ENCODE assay signal across 13 mouse cellular contexts in the genomic region with DNA sequence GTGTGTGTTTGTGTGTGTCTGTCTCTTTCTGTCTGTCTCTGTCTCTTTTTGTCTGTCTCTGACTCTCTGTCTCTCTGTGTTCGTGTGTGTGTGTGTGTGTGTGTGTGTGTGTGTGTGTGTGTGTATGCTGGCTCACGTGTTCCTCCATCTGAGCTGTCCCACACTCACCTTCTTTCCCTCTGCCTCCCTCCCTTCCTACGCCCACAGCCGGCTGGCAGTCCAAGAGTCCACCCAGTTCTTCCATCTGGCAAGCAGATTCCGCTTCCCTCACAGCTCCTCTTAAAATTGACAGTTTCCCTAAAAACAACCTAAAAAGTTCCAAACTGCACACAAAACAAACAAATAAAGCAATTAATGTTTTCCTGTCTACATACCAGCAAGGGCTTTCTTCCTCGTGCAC. TPM values are rescaled to one million over a fixed set of nuclear protein-coding genes. Genes with fewer than 3 reads are reported as not detected.
DNase-seq lines count a peak whose midpoint lies in the region; ATAC-seq and TF ChIP-seq lines count a peak whose summit lies in the region.
"Had no signal": no experiment of that assay in that cellular context is flagged by ENCODE, and none has a peak within 500 bp of the region (broad histone marks: within the 10 kb centered on the region; RNA-seq: fewer than 3 reads in every experiment).

No protein-coding gene starts in this region.

- no peak for ATAC-seq in liver, postnatal 0 days
- ATAC-seq: hindbrain, postnatal 0 days had no signal

- H3K27ac ChIP-seq in liver, adult 2 months (replicated peaks; ENCODE audit: insufficient read depth, low read depth, low read length): no peak overlapping the region
- H3K27ac ChIP-seq in liver, postnatal 0 days (ENCODE audit: low read depth): no peak overlapping the region
- H3K27ac ChIP-seq in hindbrain, embryonic 10.5 days: no peak overlapping the region
- H3K27ac ChIP-seq: hindbrain, postnatal 0 days; macrophage had no signal

- no peaks in the 10 kb centered on the region for H3K27me3 ChIP-seq in liver, adult 2 months (ENCODE audit: control insufficient read depth, insufficient read depth, low read length)
- H3K27me3 ChIP-seq in liver, postnatal 0 days (ENCODE audit: insufficient read depth, low read length): no peaks in the 10 kb centered on the region
- no peaks in the 10 kb centered on the region for H3K27me3 ChIP-seq in hindbrain, embryonic 10.5 days (ENCODE audit: insufficient read depth, poor library complexity, severe bottlenecking)
- H3K27me3 ChIP-seq: heart, embryonic 13.5 days had no signal

- TF ChIP-seq EP300 in liver, postnatal 0 days (IDR thresholded peaks at IDR 0.05; ENCODE audit: low read depth): no peak

- peak; percentile 66 for DNase-seq in liver, adult 2 months (ENCODE audit: extremely low read depth, low read depth, low spot score)
- no peak for DNase-seq in liver, postnatal 0 days
- DNase-seq in layer of hippocampus, adult 11-12 months (ENCODE audit: low spot score): peak; percentile 54
- peak; percentile 33 to 73 for DNase-seq in left cerebral cortex, adult 9 months (ENCODE audit: low spot score in 2 of 2)
- peak; percentile 85 for DNase-seq in telencephalon, adult 2 months (ENCODE audit: low read depth, low spot score)
- no peak for DNase-seq in testis, postnatal 14 days (ENCODE audit: low spot score)
- DNase-seq in ovary, postnatal 36 days (ENCODE audit: low spot score): no peak
- no peak for DNase-seq in hindbrain, embryonic 10.5 days (ENCODE audit: low spot score)
- DNase-seq: adrenal gland, adult 2 months had no signal

- no peak overlapping the region for H3K4me3 ChIP-seq in liver, adult 2 months (ENCODE audit: insufficient read depth, low read depth, low read length)
- H3K4me3 ChIP-seq in liver, postnatal 0 days (ENCODE audit: low read depth, low read length): no peak overlapping the region
- no peak overlapping the region for H3K4me3 ChIP-seq in hindbrain, embryonic 10.5 days
- H3K4me3 ChIP-seq: heart, embryonic 13.5 days had no signal

- 26% methylated on average over 6 of the region's 6 CpGs for WGBS in liver, adult 2 months
- WGBS in liver, postnatal 0 days (ENCODE audit: insufficient replicate concordance): 50% methylated on average over 6 of the region's 6 CpGs
- WGBS in hindbrain, embryonic 10.5 days: 74% methylated on average over 6 of the region's 6 CpGs

- no peaks in the 10 kb centered on the region for H3K79me2 ChIP-seq in liver, adult 2 months (ENCODE audit: control insufficient read depth, insufficient read depth, low read length)

- TF ChIP-seq POLR2A in liver, adult 2 months (IDR thresholded peaks at IDR 0.05; ENCODE audit: extremely low read depth, insufficient read depth, low read length): no peak

- H3K36me3 ChIP-seq in liver, adult 2 months (ENCODE audit: control insufficient read depth, insufficient read depth, low read length): no peaks in the 10 kb centered on the region
- no peaks in the 10 kb centered on the region for H3K36me3 ChIP-seq in liver, postnatal 0 days (replicated peaks; ENCODE audit: insufficient read depth, low read length)
- H3K36me3 ChIP-seq in hindbrain, embryonic 10.5 days: no peaks in the 10 kb centered on the region
- H3K36me3 ChIP-seq: heart, embryonic 13.5 days had no signal

- peaks cover 2% of the 10 kb centered on the region for H3K4me1 ChIP-seq in liver, adult 2 months (ENCODE audit: control insufficient read depth, insufficient read depth, low read length)
- H3K4me1 ChIP-seq in liver, postnatal 0 days (ENCODE audit: insufficient read depth): no peaks in the 10 kb centered on the region
- no peaks in the 10 kb centered on the region for H3K4me1 ChIP-seq in hindbrain, embryonic 10.5 days (replicated peaks)

- H3K9ac ChIP-seq in liver, adult 2 months (ENCODE audit: low read depth, low read length): no peak overlapping the region
- no peak overlapping the region for H3K9ac ChIP-seq in liver, postnatal 0 days (replicated peaks)
- H3K9ac ChIP-seq: heart, embryonic 13.5 days had no signal

- no peak for TF ChIP-seq CTCF in liver, adult 2 months (IDR thresholded peaks at IDR 0.05; ENCODE audit: low read depth, low read length)
- no peak for TF ChIP-seq CTCF in liver, postnatal 0 days (IDR thresholded peaks at IDR 0.05; ENCODE audit: low read depth)

- no peaks in the 10 kb centered on the region for H3K9me3 ChIP-seq in liver, postnatal 0 days (ENCODE audit: low read length)
- no peaks in the 10 kb centered on the region for H3K9me3 ChIP-seq in hindbrain, embryonic 10.5 days
- H3K9me3 ChIP-seq: heart, embryonic 13.5 days had no signal

- no peak overlapping the region for H3K4me2 ChIP-seq in liver, postnatal 0 days (ENCODE audit: low read depth, low read length)
- H3K4me2 ChIP-seq: heart, embryonic 13.5 days; liver, embryonic 11.5 days had no signal

RNA-seq across cellular contexts. Expression of a gene that starts 55.3 kb away (rescaled TPM):
- 3.5 and 7.4 TPM in 2 replicates for total RNA-seq in liver, adult 2 months (2014; rRNA removed)
- polyA plus RNA-seq in liver, adult 2 months (2012; rRNA removed): 2.1 and 2.5 TPM in 2 replicates
- polyA plus RNA-seq in liver, postnatal 0 days (2015; fragmentation: Nextera tagmentation; extraction: Ambion mirVana): 0.12 and 0.19 TPM in 2 replicates
- polyA plus RNA-seq in hindbrain, embryonic 10.5 days (2016; fragmentation: Nextera tagmentation; extraction: Ambion mirVana): 2.0 and 2.8 TPM in 2 replicates

Comparison
In these comparisons a context has a peak if more than half of its experiments do, and no peak if none do; other contexts are left out.
1. DNase-seq: peak in liver, adult 2 months (single experiment), layer of hippocampus, adult 11-12 months (single experiment), left cerebral cortex, adult 9 months (2 of 2) and telencephalon, adult 2 months (single experiment); none in liver, postnatal 0 days (single experiment), testis, postnatal 14 days (single experiment), ovary, postnatal 36 days (single experiment) and hindbrain, embryonic 10.5 days (single experiment).